Mouse (Mus musculus) Muller cell, postnatal 12 days (primary cell): Measurements from ENCODE around the gene Marveld3.

Source experiments
- DNase-seq: peaks from one replicate; pipeline ENCODE4 v3.0.0-alpha.2; 2015; ENCODE audit errors: inconsistent ontology term

The Marveld3 gene

GRCm38 (mm10) chr8:109961693-109962367, at the start of gene Marveld3:
Marveld3 (minus strand) TSS chr8:109962203.
- DNase-seq, result no peak

GRCm38 (mm10) chr8:110010868-110011267, 48.9 kb upstream of the Marveld3 start:
- DNase-seq, result peak; percentile 10

GRCm38 (mm10) chr8:110008995-110009446, 47.0 kb upstream of the Marveld3 start:
- DNase-seq, result no peak

GRCm38 (mm10) chr8:110008228-110008994, 46.4 kb upstream of the Marveld3 start:
- DNase-seq, result no peak

GRCm38 (mm10) chr8:110006312-110007023, 44.5 kb upstream of the Marveld3 start:
- no peak for DNase-seq

- DNase-seq, result no peak
These were observed 42.3 kb upstream of the Marveld3 start for GRCm38 (mm10) chr8:110004300-110004699.

- no peak for DNase-seq
These were observed 41.0 kb upstream of the Marveld3 start for GRCm38 (mm10) chr8:110002953-110003352.

GRCm38 (mm10) chr8:109999974-110000373, 38.0 kb upstream of the Marveld3 start:
- no peak for DNase-seq

- DNase-seq, result no peak
These were observed 36.1 kb upstream of the Marveld3 start for GRCm38 (mm10) chr8:109998066-109998465.

- DNase-seq, result no peak
These were observed 35.4 kb upstream of the Marveld3 start for GRCm38 (mm10) chr8:109997381-109997780.

GRCm38 (mm10) chr8:109992951-109993350, 30.9 kb upstream of the Marveld3 start:
- no peak for DNase-seq

GRCm38 (mm10) chr8:109992166-109992565, 30.2 kb upstream of the Marveld3 start:
- no peak for DNase-seq

- no peak for DNase-seq
These were observed 28.2 kb upstream of the Marveld3 start, which contains the start of gene Tat for GRCm38 (mm10) chr8:109990224-109990623. Tat (plus strand) TSS chr8:109990437.

GRCm38 (mm10) chr8:109989151-109989550, 27.1 kb upstream of the Marveld3 start:
- no peak for DNase-seq

GRCm38 (mm10) chr8:109987776-109988175, 25.8 kb upstream of the Marveld3 start:
- DNase-seq, result no peak

- DNase-seq, result no peak
These were observed 24.4 kb upstream of the Marveld3 start for GRCm38 (mm10) chr8:109986384-109986783.

- DNase-seq, result peak; percentile 20
These were observed 21.9 kb upstream of the Marveld3 start for GRCm38 (mm10) chr8:109983944-109984343.

GRCm38 (mm10) chr8:109982386-109983105, 20.5 kb upstream of the Marveld3 start:
- DNase-seq, result no peak

GRCm38 (mm10) chr8:109979339-109979738, 17.3 kb upstream of the Marveld3 start:
- no peak for DNase-seq

- DNase-seq, result no peak
These were observed 10.9 kb upstream of the Marveld3 start for GRCm38 (mm10) chr8:109972901-109973300.

GRCm38 (mm10) chr8:109970323-109970722, 8.3 kb upstream of the Marveld3 start:
- peak; percentile 47 for DNase-seq

GRCm38 (mm10) chr8:109968837-109969236, 6.8 kb upstream of the Marveld3 start:
- no peak for DNase-seq
